Mouse (Mus musculus) heart, postnatal 4 days (tissue): ENCODE data around the gene Fgd4. TPM values are rescaled to one million over a fixed set of nuclear protein-coding genes. Genes with fewer than 3 reads are reported as not detected.
"Not testable (repeated sequence)": the region's sequence is repeated elsewhere in the genome, so short reads cannot be mapped to it uniquely, and the experiment has no call there.

ENCODE experiments used
- DNase-seq: peaks from one replicate; pipeline ENCODE4 v3.0.0; 2021
- total RNA-seq, 2 experiments: library from RNA; stranded (reverse); gene quantifications; 2 replicates each; pipeline ENCODE4 v1.2.3; 2021

Gene Fgd4
- total RNA-seq, 2 experiments from 2014 or later, result 17.7 to 22.5 TPM

DNA sequence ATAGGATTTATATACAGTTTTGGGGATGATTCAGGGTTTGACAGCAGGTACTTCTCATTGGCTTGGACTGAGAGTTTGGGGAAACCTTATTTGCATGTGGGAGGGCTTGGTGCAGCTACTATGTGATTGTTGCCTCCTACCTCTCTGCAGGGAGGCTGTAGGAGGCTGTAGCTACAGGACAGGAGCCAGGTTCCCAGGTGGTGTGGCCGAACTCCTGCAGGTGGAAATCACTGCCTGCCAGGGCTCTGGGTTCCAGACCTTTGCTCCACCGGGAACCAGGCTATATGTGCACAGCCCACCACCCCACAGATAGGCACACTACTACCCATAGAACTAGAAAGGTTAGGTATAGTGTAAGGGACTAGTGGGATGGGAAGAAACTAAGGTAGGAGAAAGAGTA lies 61.0 kb downstream of the Fgd4 start:
- DNase-seq, result not testable (repeated sequence)

DNA sequence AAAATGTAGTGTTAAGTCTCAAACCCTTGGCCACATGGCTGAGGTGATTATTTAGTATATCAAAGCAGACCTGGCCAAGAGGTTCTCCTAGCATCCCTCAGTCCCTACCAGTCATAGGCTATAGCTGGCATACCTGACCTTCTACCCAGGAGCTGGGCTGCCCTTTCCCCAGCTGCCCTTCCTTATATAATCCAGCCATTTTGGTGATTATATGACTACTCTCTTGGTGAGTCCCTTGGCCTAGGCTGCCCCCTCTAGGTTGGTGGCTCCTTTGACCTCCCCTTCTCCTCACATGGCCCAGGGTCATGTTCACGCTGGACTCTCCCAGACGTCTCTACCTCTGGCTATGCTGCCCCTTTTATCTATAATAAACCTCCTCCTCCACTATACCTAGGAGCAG lies 65.1 kb downstream of the Fgd4 start:
- no peak for DNase-seq

DNA sequence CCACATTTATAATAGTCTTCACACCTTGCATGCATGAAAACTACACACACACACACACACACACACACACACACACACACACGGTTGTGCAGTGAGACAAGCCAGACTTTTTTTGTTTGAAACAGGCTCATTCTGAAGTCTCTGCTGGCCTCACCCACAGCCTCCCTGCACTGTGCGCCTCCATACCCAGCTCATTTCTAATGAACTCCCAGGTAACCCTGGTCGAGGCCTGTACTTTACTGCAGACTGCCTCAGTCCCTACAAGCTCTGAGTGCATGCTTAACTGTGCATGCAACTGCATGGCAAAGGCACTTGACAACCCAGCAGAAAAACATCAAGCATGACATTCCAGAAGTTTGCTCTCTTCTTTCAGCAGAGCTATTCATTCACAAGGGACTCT lies 72.3 kb downstream of the Fgd4 start:
- no peak for DNase-seq

DNA sequence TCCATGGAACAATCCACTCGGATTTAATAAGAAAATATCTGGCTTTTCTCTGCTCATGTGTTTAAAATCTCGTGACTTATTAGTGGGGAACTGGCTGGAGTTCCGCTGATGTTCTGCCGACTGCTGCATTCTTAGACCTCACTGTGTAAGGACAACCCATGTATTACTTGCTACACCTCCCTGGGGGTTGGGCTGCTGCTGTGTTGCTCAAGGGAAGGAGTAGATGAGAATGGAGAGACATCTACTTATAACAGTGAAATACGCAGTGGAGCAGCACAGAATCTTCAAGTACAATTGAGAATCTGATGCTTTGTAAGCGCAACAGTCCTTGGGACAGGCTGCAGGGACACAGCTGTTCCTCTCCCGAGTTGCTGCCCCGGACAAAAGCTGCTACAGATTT lies 73.1 kb downstream of the Fgd4 start:
- DNase-seq, result peak; percentile 68

GRCm38 (mm10) chr16:16526741-16527105 lies 73.6 kb downstream of the Fgd4 start:
- DNase-seq, result no peak

GRCm38 (mm10) chr16:16526097-16526740 lies 74.1 kb downstream of the Fgd4 start:
- DNase-seq, result peak; percentile 16

DNA sequence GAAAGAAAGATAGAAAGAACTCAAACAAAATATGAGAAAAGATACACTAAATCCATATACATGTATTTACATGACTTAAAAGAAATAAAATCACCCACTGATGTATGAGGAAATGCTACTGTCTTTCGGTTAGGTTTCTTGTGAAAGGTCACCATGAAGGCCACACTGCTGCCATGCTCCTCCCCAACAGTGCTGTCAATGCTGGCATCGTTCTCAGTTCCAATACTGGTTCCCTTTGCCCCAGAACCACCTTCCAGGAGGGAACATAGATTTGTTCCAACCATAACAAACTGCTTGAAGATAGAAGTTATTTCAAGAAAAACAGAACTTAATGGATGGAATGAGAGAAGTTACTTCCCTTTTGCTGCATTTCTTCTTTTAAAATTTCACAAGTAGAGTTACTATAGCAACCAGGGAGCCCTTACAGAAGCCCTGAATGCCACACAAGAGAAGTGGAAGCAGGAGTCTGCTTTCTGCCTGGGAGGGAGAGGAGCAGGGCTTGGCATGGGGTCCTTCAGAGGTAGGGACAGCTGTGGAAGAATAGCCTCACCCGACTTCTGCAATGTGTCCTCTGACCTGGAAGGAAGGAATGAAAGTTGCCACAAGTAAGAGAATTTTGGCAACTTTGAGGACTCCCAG lies 75.0 kb downstream of the Fgd4 start:
- no peak for DNase-seq

DNA sequence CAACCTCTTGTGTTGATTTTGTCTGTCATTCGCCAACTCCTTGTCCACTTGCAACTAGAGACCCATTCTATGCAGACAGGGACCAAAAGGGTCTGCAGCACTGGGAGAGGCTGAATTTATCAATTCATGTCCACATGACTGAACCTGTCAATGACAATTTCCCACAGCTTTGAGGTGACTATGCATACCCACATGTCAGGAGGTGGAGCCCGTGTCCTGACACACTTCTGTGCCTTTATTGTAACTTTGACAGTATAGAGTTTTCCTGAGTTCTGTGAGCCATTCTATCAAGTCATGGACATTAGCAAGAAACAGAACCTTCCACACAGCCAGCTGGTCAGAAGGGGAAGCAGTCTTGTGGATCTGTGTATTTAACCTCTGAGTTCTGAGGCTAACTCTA lies 76.7 kb downstream of the Fgd4 start:
- DNase-seq, result no peak

DNA sequence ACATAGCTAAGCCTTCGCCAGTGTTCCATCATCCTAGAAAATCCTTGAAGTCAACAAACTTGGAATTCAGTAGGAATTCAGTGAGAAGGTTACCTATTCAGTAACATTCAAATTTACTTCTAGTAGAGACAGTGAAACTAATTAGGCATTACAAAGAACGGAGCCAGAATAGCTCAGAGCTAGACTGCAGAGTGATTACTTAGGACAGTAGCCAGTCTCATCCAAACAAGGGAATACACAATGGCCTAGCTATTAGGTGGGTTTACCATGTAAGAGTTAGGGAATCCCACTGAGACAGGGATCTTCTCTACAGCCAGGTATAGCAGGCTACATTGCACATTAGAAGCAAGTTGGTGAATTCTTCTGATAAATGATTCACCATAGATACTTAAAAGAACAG lies 77.5 kb downstream of the Fgd4 start:
- DNase-seq, result not testable (repeated sequence)

DNA sequence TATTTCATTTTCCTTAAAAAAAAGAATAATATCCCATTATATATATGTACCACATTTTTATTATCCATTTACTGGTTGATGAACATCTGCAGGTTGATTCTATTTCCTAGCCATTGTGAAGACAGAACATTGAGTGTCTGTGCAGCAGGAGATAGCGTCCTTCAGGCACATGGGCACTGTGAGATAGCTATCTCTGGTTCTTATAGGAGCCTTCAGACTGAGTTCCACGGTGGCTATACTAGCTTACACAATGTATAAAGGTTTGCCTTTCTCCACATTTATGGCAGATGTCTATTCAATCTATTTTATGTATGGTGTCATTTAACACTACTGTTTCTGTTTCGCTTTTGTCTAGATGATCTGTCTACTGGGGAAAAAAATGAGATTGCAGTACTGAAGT lies 98.9 kb downstream of the Fgd4 start:
- no peak for DNase-seq

GRCm38 (mm10) chr16:16500926-16501325 lies 99.4 kb downstream of the Fgd4 start:
- DNase-seq, result no peak

- peak; percentile 77 for DNase-seq
Measured at GRCm38 (mm10) chr16:16498798-16499197, 101.6 kb downstream of the Fgd4 start.

GRCm38 (mm10) chr16:16485523-16486043 lies 114.8 kb downstream of the Fgd4 start:
- DNase-seq, result no peak

- DNase-seq, result no peak
Measured at GRCm38 (mm10) chr16:16484601-16485000, 115.7 kb downstream of the Fgd4 start.

GRCm38 (mm10) chr16:16473451-16473850 lies 126.9 kb downstream of the Fgd4 start:
- not testable (repeated sequence) for DNase-seq

DNA sequence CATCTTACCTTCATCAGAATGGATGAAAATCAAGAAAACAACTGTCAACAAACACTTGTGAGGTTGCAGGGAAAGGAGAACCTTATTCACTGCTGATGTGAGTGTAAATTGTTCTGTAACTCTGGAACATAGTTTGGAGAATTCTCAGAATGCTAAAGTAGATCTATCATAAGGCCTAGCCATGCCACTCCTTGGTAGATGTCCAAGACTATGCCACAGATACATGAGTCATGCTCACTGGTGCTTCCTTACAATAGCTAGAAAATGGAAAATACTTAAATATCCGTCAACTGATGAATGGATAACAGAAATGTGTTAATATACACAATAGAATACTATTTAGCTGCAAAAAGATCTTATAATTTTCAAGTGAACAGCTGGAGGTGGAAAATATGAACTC lies 150.3 kb downstream of the Fgd4 start:
- DNase-seq, result no peak

GRCm38 (mm10) chr16:16438436-16438835 lies 161.9 kb downstream of the Fgd4 start:
- DNase-seq, result no peak

DNA sequence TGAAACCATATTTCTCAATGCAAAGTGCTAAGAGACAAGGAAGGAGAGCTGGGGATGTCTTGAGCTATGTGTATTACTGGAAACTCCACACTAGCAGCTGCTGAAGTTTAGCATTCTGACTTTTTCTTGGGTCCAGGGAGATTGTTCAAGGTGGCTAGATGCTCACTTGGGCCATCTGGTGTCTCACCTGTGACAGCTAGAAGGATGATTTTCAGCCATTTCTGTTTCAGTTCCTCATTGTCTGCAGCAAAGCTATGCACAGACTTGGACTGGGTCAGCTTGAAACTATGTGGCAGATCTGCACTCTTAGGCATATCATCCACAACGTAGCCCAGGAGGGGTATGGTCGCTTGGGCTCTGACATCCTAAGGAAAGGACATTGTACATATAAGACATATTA lies 177.9 kb downstream of the Fgd4 start:
- no peak for DNase-seq

DNA sequence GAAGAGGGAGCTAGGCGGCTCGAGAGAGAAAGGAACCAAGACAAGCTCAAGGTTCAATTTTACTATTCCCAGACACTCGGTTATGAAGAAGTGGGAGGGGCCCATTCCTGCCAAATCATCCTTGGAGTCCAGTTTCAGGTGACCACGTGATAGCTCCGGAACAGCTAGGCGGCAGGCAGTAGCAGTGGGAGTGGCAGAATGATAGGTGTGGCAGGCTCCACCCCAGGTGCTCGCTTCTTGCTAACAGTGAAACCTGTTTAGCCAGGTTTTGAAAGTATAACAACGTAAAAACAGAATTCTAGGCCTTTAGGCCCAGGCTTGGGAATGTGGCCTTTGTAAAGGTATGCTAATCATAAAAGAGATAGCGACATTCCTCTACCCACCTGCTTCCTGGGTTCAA lies 233.1 kb downstream of the Fgd4 start:
- DNase-seq, result not testable (repeated sequence)

Other genes with a start within 250 kb of the Fgd4 start
- gene Dnm1l, start 241.6 kb downstream of the Fgd4 start, total RNA-seq, result 100 to 1,000 TPM; 111 to 122 TPM
- gene Olfr19, start 75.9 kb upstream of the Fgd4 start, total RNA-seq, result not detected
- gene Spag6l, start 228.9 kb upstream of the Fgd4 start, total RNA-seq, result under 1 TPM in 1 of 2 experiments, not detected in 1; 0.14 TPM